Mouse (Mus musculus): ENCODE measurements around the gene Zfp13. TPM values are rescaled to one million over a fixed set of nuclear protein-coding genes. Genes with fewer than 3 reads are reported as not detected.
"Not testable (repeated sequence)": the region's sequence is repeated elsewhere in the genome, so short reads cannot be mapped to it uniquely, and the experiment has no call there.

The Zfp13 gene
- total and polyA plus RNA-seq, 2 experiments from 2014 or later, result 23.6 to 47.0 TPM

GRCm38 (mm10) chr17:23538299-23539015 is 60.8 kb downstream of the Zfp13 start:
- 8% methylated on average over 21 of the region's 21 CpGs for WGBS
- Histone ChIP-seq H3K9me3 (ENCODE audit: low read length) (no peaks in the 10 kb centered on the region), H3K9ac (0 out of 2 replicates have a peak overlapping the region, but pooled peaks have one; percentile 10), H3K4me3 (ENCODE audit: low read depth, low read length) (peak overlapping the region; percentile 38), H3K4me2 (ENCODE audit: low read depth) (peak overlapping the region; percentile 55), H3K36me3 (ENCODE audit: insufficient read depth) (no peaks in the 10 kb centered on the region), H3K27ac (ENCODE audit: low read depth, low read length) (no peak overlapping the region), H3K27me3 (ENCODE audit: insufficient read depth, low read length) (peaks cover 35% of the 10 kb centered on the region), H3K4me1 (ENCODE audit: insufficient read depth) (0 out of 2 replicates have a peak, but pooled peaks cover 4% of the 10 kb centered on the region)
- TF ChIP-seq CTCF (IDR thresholded peaks at IDR 0.05; ENCODE audit: low read depth), result no peak
- DNase-seq, result no peak
- no peak for ATAC-seq

- H3K9ac ChIP-seq, result 0 out of 2 replicates have a peak overlapping the region, but pooled peaks have one; percentile 10
- DNase-seq (no peak), ATAC-seq (no peak)
- 0 out of 2 replicates have a peak, but pooled peaks cover 4% of the 10 kb centered on the region for H3K4me1 ChIP-seq (ENCODE audit: insufficient read depth)
- H3K27ac ChIP-seq (ENCODE audit: low read depth, low read length), result no peak overlapping the region
- 4% methylated on average over 27 of the region's 27 CpGs for WGBS
- H3K36me3 ChIP-seq (ENCODE audit: insufficient read depth), result no peaks in the 10 kb centered on the region
- peak overlapping the region; percentile 38 for H3K4me3 ChIP-seq (ENCODE audit: low read depth, low read length)
- H3K9me3 ChIP-seq (ENCODE audit: low read length), result no peaks in the 10 kb centered on the region
- H3K4me2 ChIP-seq (ENCODE audit: low read depth), result peak overlapping the region; percentile 55
- H3K27me3 ChIP-seq (ENCODE audit: insufficient read depth, low read length), result peaks cover 35% of the 10 kb centered on the region
- TF ChIP-seq CTCF (IDR thresholded peaks at IDR 0.05; ENCODE audit: low read depth), result no peak
Observed at GRCm38 (mm10) chr17:23537554-23538255, 61.6 kb downstream of the Zfp13 start.

- WGBS, result 1% methylated on average over 17 of the region's 29 CpGs
- not testable (repeated sequence) for DNase-seq; H3K9me3 ChIP-seq (ENCODE audit: low read length); H3K4me1 ChIP-seq (ENCODE audit: insufficient read depth); H3K9ac ChIP-seq; ATAC-seq; H3K36me3 ChIP-seq (ENCODE audit: insufficient read depth); H3K27ac ChIP-seq (ENCODE audit: low read depth, low read length); H3K4me3 ChIP-seq (ENCODE audit: low read depth, low read length)
- Histone ChIP-seq H3K4me2 (ENCODE audit: low read depth) (0 out of 2 replicates have a peak overlapping the region, but pooled peaks have one; percentile 15), H3K27me3 (ENCODE audit: insufficient read depth, low read length) (peaks cover 30% of the 10 kb centered on the region)
Observed at GRCm38 (mm10) chr17:23535046-23535788, 64.1 kb downstream of the Zfp13 start.

- H3K4me3 ChIP-seq (ENCODE audit: low read depth, low read length); DNase-seq; H3K9ac ChIP-seq; H3K36me3 ChIP-seq (ENCODE audit: insufficient read depth); ATAC-seq; H3K27ac ChIP-seq (ENCODE audit: low read depth, low read length); H3K4me1 ChIP-seq (ENCODE audit: insufficient read depth); H3K4me2 ChIP-seq (ENCODE audit: low read depth); H3K9me3 ChIP-seq (ENCODE audit: low read length): not testable (repeated sequence)
- H3K27me3 ChIP-seq (ENCODE audit: insufficient read depth, low read length), result peaks cover 21% of the 10 kb centered on the region
- WGBS, result 8% methylated on average over 9 of the region's 23 CpGs
Observed at GRCm38 (mm10) chr17:23533591-23534490, 65.4 kb downstream of the Zfp13 start.

- not testable (repeated sequence) for H3K4me2 ChIP-seq (ENCODE audit: low read depth); H3K9me3 ChIP-seq (ENCODE audit: low read length); DNase-seq; H3K9ac ChIP-seq; H3K4me1 ChIP-seq (ENCODE audit: insufficient read depth); H3K36me3 ChIP-seq (ENCODE audit: insufficient read depth); ATAC-seq; H3K27ac ChIP-seq (ENCODE audit: low read depth, low read length); H3K27me3 ChIP-seq (ENCODE audit: insufficient read depth, low read length); H3K4me3 ChIP-seq (ENCODE audit: low read depth, low read length)
- WGBS, result 41% methylated on average over 1 of the region's 1 CpGs
Observed at GRCm38 (mm10) chr17:23531408-23531807, 67.9 kb downstream of the Zfp13 start.

Other genes with a start within 250 kb of the Zfp13 start
- not detected in 2 replicates for gene Vmn2r116, start 214.9 kb downstream of the Zfp13 start, total RNA-seq (2014; rRNA removed)
- not detected in 2 replicates for gene Vmn2r116, start 214.9 kb downstream of the Zfp13 start, polyA plus RNA-seq (2015; fragmentation: Nextera tagmentation; extraction: Ambion mirVana)
- gene Vmn2r117, start 119.8 kb downstream of the Zfp13 start, total RNA-seq (2014; rRNA removed), result not detected in 2 replicates
- gene Vmn2r117, start 119.8 kb downstream of the Zfp13 start, polyA plus RNA-seq (2015; fragmentation: Nextera tagmentation; extraction: Ambion mirVana), result not detected in 2 replicates
- gene Zfp213, start 35.2 kb downstream of the Zfp13 start, total RNA-seq (2014; rRNA removed), result 16.9 and 18.8 TPM in 2 replicates
- gene Zfp213, start 35.2 kb downstream of the Zfp13 start, polyA plus RNA-seq (2015; fragmentation: Nextera tagmentation; extraction: Ambion mirVana), result 10.7 and 10.9 TPM in 2 replicates
- not detected in 2 replicates for gene Zscan10, start 1.4 kb upstream of the Zfp13 start, total RNA-seq (2014; rRNA removed)
- gene Zscan10, start 1.4 kb upstream of the Zfp13 start, polyA plus RNA-seq (2015; fragmentation: Nextera tagmentation; extraction: Ambion mirVana), result 0.18 and 0.21 TPM in 2 replicates
- gene Mmp25, start 45.8 kb upstream of the Zfp13 start, total RNA-seq (2014; rRNA removed), result 0.31 and 0.48 TPM in 2 replicates
- gene Mmp25, start 45.8 kb upstream of the Zfp13 start, polyA plus RNA-seq (2015; fragmentation: Nextera tagmentation; extraction: Ambion mirVana), result 0.91 and 1.1 TPM in 2 replicates
- 0.14 TPM in 1 of 2 replicates, not detected in the other for gene Bicdl2, start 61.0 kb upstream of the Zfp13 start, total RNA-seq (2014; rRNA removed)
- 0.12 TPM in 1 of 2 replicates, not detected in the other for gene Bicdl2, start 61.0 kb upstream of the Zfp13 start, polyA plus RNA-seq (2015; fragmentation: Nextera tagmentation; extraction: Ambion mirVana)
- 82.3 and 84.6 TPM in 2 replicates for gene Hcfc1r1, start 74.1 kb upstream of the Zfp13 start, total RNA-seq (2014; rRNA removed)
- gene Hcfc1r1, start 74.1 kb upstream of the Zfp13 start, polyA plus RNA-seq (2015; fragmentation: Nextera tagmentation; extraction: Ambion mirVana), result 198 and 215 TPM in 2 replicates
- gene Thoc6, start 74.4 kb upstream of the Zfp13 start, total RNA-seq (2014; rRNA removed), result 14.7 and 18.2 TPM in 2 replicates
- 18.0 and 21.1 TPM in 2 replicates for gene Thoc6, start 74.4 kb upstream of the Zfp13 start, polyA plus RNA-seq (2015; fragmentation: Nextera tagmentation; extraction: Ambion mirVana)
- 1.4 and 3.9 TPM in 2 replicates for gene Tnfrsf12a, start 78.0 kb upstream of the Zfp13 start, total RNA-seq (2014; rRNA removed)
- gene Tnfrsf12a, start 78.0 kb upstream of the Zfp13 start, polyA plus RNA-seq (2015; fragmentation: Nextera tagmentation; extraction: Ambion mirVana), result 2.0 and 3.6 TPM in 2 replicates
- gene Cldn6, start 79.8 kb upstream of the Zfp13 start, total RNA-seq (2014; rRNA removed), result 0.31 and 1.8 TPM in 2 replicates
- gene Cldn6, start 79.8 kb upstream of the Zfp13 start, polyA plus RNA-seq (2015; fragmentation: Nextera tagmentation; extraction: Ambion mirVana), result 0.39 and 0.76 TPM in 2 replicates
- 0.54 TPM in 1 of 2 replicates, not detected in the other for gene Cldn9, start 84.5 kb upstream of the Zfp13 start, total RNA-seq (2014; rRNA removed)
- 0.25 and 0.62 TPM in 2 replicates for gene Cldn9, start 84.5 kb upstream of the Zfp13 start, polyA plus RNA-seq (2015; fragmentation: Nextera tagmentation; extraction: Ambion mirVana)
- not detected in 2 replicates for gene 1520401A03Rik, start 123.3 kb upstream of the Zfp13 start, total RNA-seq (2014; rRNA removed)
- not detected in 2 replicates for gene 1520401A03Rik, start 123.3 kb upstream of the Zfp13 start, polyA plus RNA-seq (2015; fragmentation: Nextera tagmentation; extraction: Ambion mirVana)
- 9.1 and 16.3 TPM in 2 replicates for gene Pkmyt1, start 126.8 kb upstream of the Zfp13 start, total RNA-seq (2014; rRNA removed)
- gene Pkmyt1, start 126.8 kb upstream of the Zfp13 start, polyA plus RNA-seq (2015; fragmentation: Nextera tagmentation; extraction: Ambion mirVana), result 14.1 and 14.5 TPM in 2 replicates
- 51.9 and 54.9 TPM in 2 replicates for gene Paqr4, start 141.4 kb upstream of the Zfp13 start, total RNA-seq (2014; rRNA removed)
- 48.8 and 56.9 TPM in 2 replicates for gene Paqr4, start 141.4 kb upstream of the Zfp13 start, polyA plus RNA-seq (2015; fragmentation: Nextera tagmentation; extraction: Ambion mirVana)
- gene Kremen2, start 146.3 kb upstream of the Zfp13 start, total RNA-seq (2014; rRNA removed), result 0.38 and 0.90 TPM in 2 replicates
- 0.23 and 0.82 TPM in 2 replicates for gene Kremen2, start 146.3 kb upstream of the Zfp13 start, polyA plus RNA-seq (2015; fragmentation: Nextera tagmentation; extraction: Ambion mirVana)
- gene Flywch1, start 172.1 kb upstream of the Zfp13 start, total RNA-seq (2014; rRNA removed), result 167 and 189 TPM in 2 replicates
- 117 and 135 TPM in 2 replicates for gene Flywch1, start 172.1 kb upstream of the Zfp13 start, polyA plus RNA-seq (2015; fragmentation: Nextera tagmentation; extraction: Ambion mirVana)
- gene Flywch2, start 186.6 kb upstream of the Zfp13 start, total RNA-seq (2014; rRNA removed), result 55.0 and 69.2 TPM in 2 replicates
- gene Flywch2, start 186.6 kb upstream of the Zfp13 start, polyA plus RNA-seq (2015; fragmentation: Nextera tagmentation; extraction: Ambion mirVana), result 77.4 and 79.2 TPM in 2 replicates
- 106 and 147 TPM in 2 replicates for gene Srrm2, start 191.0 kb upstream of the Zfp13 start, total RNA-seq (2014; rRNA removed)
- gene Srrm2, start 191.0 kb upstream of the Zfp13 start, polyA plus RNA-seq (2015; fragmentation: Nextera tagmentation; extraction: Ambion mirVana), result 218 and 384 TPM in 2 replicates
- 1,186 and 1,488 TPM in 2 replicates for gene Elob, start 229.6 kb upstream of the Zfp13 start, total RNA-seq (2014; rRNA removed)
- gene Elob, start 229.6 kb upstream of the Zfp13 start, polyA plus RNA-seq (2015; fragmentation: Nextera tagmentation; extraction: Ambion mirVana), result 1,394 and 1,814 TPM in 2 replicates
- gene Prss33, start 236.6 kb upstream of the Zfp13 start, total RNA-seq (2014; rRNA removed), result not detected in 2 replicates
- gene Prss33, start 236.6 kb upstream of the Zfp13 start, polyA plus RNA-seq (2015; fragmentation: Nextera tagmentation; extraction: Ambion mirVana), result not detected in 2 replicates
- 0.57 TPM in 1 of 2 replicates, not detected in the other for gene Prss32, start 244.4 kb upstream of the Zfp13 start, total RNA-seq (2014; rRNA removed)
- 0.20 and 0.30 TPM in 2 replicates for gene Prss32, start 244.4 kb upstream of the Zfp13 start, polyA plus RNA-seq (2015; fragmentation: Nextera tagmentation; extraction: Ambion mirVana)
- gene Prss41, start 244.7 kb upstream of the Zfp13 start, total RNA-seq (2014; rRNA removed), result 0.31 and 1.0 TPM in 2 replicates
- gene Prss41, start 244.7 kb upstream of the Zfp13 start, polyA plus RNA-seq (2015; fragmentation: Nextera tagmentation; extraction: Ambion mirVana), result 1.0 and 1.3 TPM in 2 replicates

Measured in forebrain, postnatal 0 days (tissue).